Mouse (Mus musculus) small intestine, adult 2 months (tissue): Measurements from ENCODE around the gene Zfp981.
"Not testable (repeated sequence)": the region's sequence is repeated elsewhere in the genome, so short reads cannot be mapped to it uniquely, and the experiment has no call there.

ENCODE experiments used
- CTCF ChIP-seq: fragments of 200-500 bp; IDR thresholded peaks from 2 replicates; pipeline ENCODE4 v1.5.1; 2012; ENCODE audit warnings: low read depth, mild to moderate bottlenecking, control low read depth, inconsistent platforms, low read length, moderate library complexity, mixed read lengths; ENCODE audit not compliant: insufficient replicate concordance, insufficient read length; ENCODE audit errors: extremely low read depth
- POLR2A ChIP-seq: fragments of 200-500 bp; IDR thresholded peaks from 2 replicates; pipeline ENCODE4 v1.6.1; 2012; ENCODE audit warnings: low read depth, mild to moderate bottlenecking, control low read depth, inconsistent platforms, low read length, moderate library complexity

- not testable (repeated sequence) for TF ChIP-seq CTCF, POLR2A
Measured at GRCm38 (mm10) chr4:146489196-146489595, 12.6 kb upstream of the Zfp981 start.
